Mouse (Mus musculus) small intestine, adult 2 months (tissue): ENCODE data around the gene Hoxb8.

ENCODE experiments used
- CTCF ChIP-seq: fragments of 200-500 bp; IDR thresholded peaks from 2 replicates; pipeline ENCODE4 v1.5.1; 2012; ENCODE audit warnings: low read depth, mild to moderate bottlenecking, control low read depth, inconsistent platforms, low read length, moderate library complexity, mixed read lengths; ENCODE audit not compliant: insufficient replicate concordance, insufficient read length; ENCODE audit errors: extremely low read depth
- POLR2A ChIP-seq: fragments of 200-500 bp; IDR thresholded peaks from 2 replicates; pipeline ENCODE4 v1.6.1; 2012; ENCODE audit warnings: low read depth, mild to moderate bottlenecking, control low read depth, inconsistent platforms, low read length, moderate library complexity

GRCm38 (mm10) chr11:96306908-96307269, 25.2 kb downstream of the Hoxb8 start:
- TF ChIP-seq CTCF, result no peak
- no peak for TF ChIP-seq POLR2A
